Mouse (Mus musculus): Measurements from ENCODE around the gene Mmp9. TPM values are rescaled to one million over a fixed set of nuclear protein-coding genes. Genes with fewer than 3 reads are reported as not detected.

Gene Mmp9
- polyA plus RNA-seq, 1 experiment, result 8.1 TPM

GRCm38 (mm10) chr2:164911086-164912048 lies 29.2 kb upstream of the Mmp9 start, which contains the start of gene Zfp335:
Zfp335 (minus strand) TSS chr2:164911757.
- TF ChIP-seq CTCF (IDR thresholded peaks at IDR 0.05; ENCODE audit: borderline replicate concordance, insufficient read depth, low read length), result no peak
- peak; percentile 79 for TF ChIP-seq POLR2A (IDR thresholded peaks at IDR 0.05; ENCODE audit: low read depth, low read length)
- no peaks in the 10 kb centered on the region for H3K4me1 ChIP-seq (ENCODE audit: control insufficient read depth, insufficient read depth, low read length)
- H3K4me3 ChIP-seq (ENCODE audit: insufficient read depth, low read length), result peak within 1 kb of the TSS; percentile 88
- peak within 1 kb of the TSS; percentile 97 for H3K27ac ChIP-seq (ENCODE audit: insufficient read depth, low read length)

- H3K4me3 ChIP-seq (ENCODE audit: insufficient read depth, low read length), result peak overlapping the region; percentile 88
- TF ChIP-seq CTCF (IDR thresholded peaks at IDR 0.05; ENCODE audit: borderline replicate concordance, insufficient read depth, low read length) (no peak), POLR2A (IDR thresholded peaks at IDR 0.05; ENCODE audit: low read depth, low read length) (no peak; the same call in 1 of the 2 replicates)
- no peaks in the 10 kb centered on the region for H3K4me1 ChIP-seq (ENCODE audit: control insufficient read depth, insufficient read depth, low read length)
- peak overlapping the region; percentile 63 for H3K27ac ChIP-seq (ENCODE audit: insufficient read depth, low read length)
Measured at GRCm38 (mm10) chr2:164912151-164912550, 28.4 kb upstream of the Mmp9 start.

- TF ChIP-seq POLR2A (IDR thresholded peaks at IDR 0.05; ENCODE audit: low read depth, low read length) (no peak), CTCF (IDR thresholded peaks at IDR 0.05; ENCODE audit: borderline replicate concordance, insufficient read depth, low read length) (no peak)
- Histone ChIP-seq H3K4me3 (ENCODE audit: insufficient read depth, low read length) (no peak overlapping the region), H3K27ac (ENCODE audit: insufficient read depth, low read length) (peak overlapping the region; percentile 63; the same call in 1 of the 2 replicates), H3K4me1 (ENCODE audit: control insufficient read depth, insufficient read depth, low read length) (no peaks in the 10 kb centered on the region)
Measured at GRCm38 (mm10) chr2:164912749-164913427, 27.7 kb upstream of the Mmp9 start.

GRCm38 (mm10) chr2:164913428-164913786 lies 27.2 kb upstream of the Mmp9 start:
- Histone ChIP-seq H3K4me3 (ENCODE audit: insufficient read depth, low read length) (no peak overlapping the region), H3K27ac (ENCODE audit: insufficient read depth, low read length) (no peak overlapping the region), H3K4me1 (ENCODE audit: control insufficient read depth, insufficient read depth, low read length) (no peaks in the 10 kb centered on the region)
- TF ChIP-seq CTCF (IDR thresholded peaks at IDR 0.05; ENCODE audit: borderline replicate concordance, insufficient read depth, low read length) (no peak), POLR2A (IDR thresholded peaks at IDR 0.05; ENCODE audit: low read depth, low read length) (no peak)

GRCm38 (mm10) chr2:164916820-164917219 lies 23.8 kb upstream of the Mmp9 start:
- Histone ChIP-seq H3K4me3 (ENCODE audit: insufficient read depth, low read length) (no peak overlapping the region), H3K27ac (ENCODE audit: insufficient read depth, low read length) (no peak overlapping the region), H3K4me1 (ENCODE audit: control insufficient read depth, insufficient read depth, low read length) (no peaks in the 10 kb centered on the region)
- TF ChIP-seq CTCF (IDR thresholded peaks at IDR 0.05; ENCODE audit: borderline replicate concordance, insufficient read depth, low read length), result no peak
- no peak for TF ChIP-seq POLR2A (IDR thresholded peaks at IDR 0.05; ENCODE audit: low read depth, low read length)

GRCm38 (mm10) chr2:164917371-164917770 lies 23.2 kb upstream of the Mmp9 start:
- TF ChIP-seq POLR2A (IDR thresholded peaks at IDR 0.05; ENCODE audit: low read depth, low read length), result no peak
- no peak for TF ChIP-seq CTCF (IDR thresholded peaks at IDR 0.05; ENCODE audit: borderline replicate concordance, insufficient read depth, low read length)
- Histone ChIP-seq H3K4me1 (ENCODE audit: control insufficient read depth, insufficient read depth, low read length) (no peaks in the 10 kb centered on the region), H3K27ac (ENCODE audit: insufficient read depth, low read length) (no peak overlapping the region), H3K4me3 (ENCODE audit: insufficient read depth, low read length) (no peak overlapping the region)

GRCm38 (mm10) chr2:164918325-164918724 lies 22.3 kb upstream of the Mmp9 start:
- Histone ChIP-seq H3K4me1 (ENCODE audit: control insufficient read depth, insufficient read depth, low read length) (no peaks in the 10 kb centered on the region), H3K4me3 (ENCODE audit: insufficient read depth, low read length) (no peak overlapping the region), H3K27ac (ENCODE audit: insufficient read depth, low read length) (no peak overlapping the region)
- TF ChIP-seq POLR2A (IDR thresholded peaks at IDR 0.05; ENCODE audit: low read depth, low read length) (no peak), CTCF (IDR thresholded peaks at IDR 0.05; ENCODE audit: borderline replicate concordance, insufficient read depth, low read length) (peak; percentile 54; the same call in 1 of the 2 replicates)

- no peak for TF ChIP-seq POLR2A (IDR thresholded peaks at IDR 0.05; ENCODE audit: low read depth, low read length)
- no peak for TF ChIP-seq CTCF (IDR thresholded peaks at IDR 0.05; ENCODE audit: borderline replicate concordance, insufficient read depth, low read length)
- Histone ChIP-seq H3K4me1 (ENCODE audit: control insufficient read depth, insufficient read depth, low read length) (no peaks in the 10 kb centered on the region), H3K27ac (ENCODE audit: insufficient read depth, low read length) (no peak overlapping the region), H3K4me3 (ENCODE audit: insufficient read depth, low read length) (no peak overlapping the region)
Measured at GRCm38 (mm10) chr2:164921984-164922383, 18.6 kb upstream of the Mmp9 start.

GRCm38 (mm10) chr2:164923291-164923690 lies 17.3 kb upstream of the Mmp9 start:
- no peak overlapping the region for H3K27ac ChIP-seq (ENCODE audit: insufficient read depth, low read length)
- no peak overlapping the region for H3K4me3 ChIP-seq (ENCODE audit: insufficient read depth, low read length)
- TF ChIP-seq POLR2A (IDR thresholded peaks at IDR 0.05; ENCODE audit: low read depth, low read length), result no peak
- TF ChIP-seq CTCF (IDR thresholded peaks at IDR 0.05; ENCODE audit: borderline replicate concordance, insufficient read depth, low read length), result no peak
- H3K4me1 ChIP-seq (ENCODE audit: control insufficient read depth, insufficient read depth, low read length), result no peaks in the 10 kb centered on the region

Measured in embryonic fibroblast, embryonic 13.5 days (primary cell).